Mouse (Mus musculus) heart, embryonic 13.5 days (tissue): ENCODE data around the gene Dapk2. TPM values are rescaled to one million over a fixed set of nuclear protein-coding genes. Genes with fewer than 3 reads are reported as not detected.

ENCODE experiments used
- ATAC-seq: fragments of 200-750 bp; cut with Nextera tagmentation; 2 replicates; pipeline ENCODE4 v1.8.0; 2017; ENCODE audit warnings: moderate TSS enrichment; ENCODE audit not compliant: insufficient number of reproducible peaks, low FRiP score, low TSS enrichment; ENCODE audit errors: extremely low read depth
- H3K27ac ChIP-seq: fragments of 300-500 bp; sonication (generic); replicated peaks from 2 replicates; pipeline ENCODE4 v1.5.1; 2015; ENCODE audit warnings: moderate library complexity, mild to moderate bottlenecking, inconsistent platforms
- H3K27me3 ChIP-seq: fragments of 300-500 bp; sonication (generic); replicated peaks from 2 replicates; pipeline ENCODE4 v1.6.1; 2015; ENCODE audit warnings: mild to moderate bottlenecking, inconsistent platforms
- H3K36me3 ChIP-seq: fragments of 300-500 bp; sonication (generic); 2 replicates; pipeline ENCODE4 v1.6.1; 2015; ENCODE audit warnings: mild to moderate bottlenecking, inconsistent platforms
- H3K4me1 ChIP-seq: fragments of 300-500 bp; sonication (generic); 2 replicates; pipeline ENCODE4 v1.6.1; 2015; ENCODE audit warnings: inconsistent platforms
- H3K4me2 ChIP-seq: fragments of 300-500 bp; sonication (generic); 2 replicates; pipeline ENCODE4 v1.6.1; 2015; ENCODE audit warnings: inconsistent platforms, mild to moderate bottlenecking, moderate library complexity
- H3K4me3 ChIP-seq: fragments of 300-500 bp; sonication (generic); 2 replicates; pipeline ENCODE4 v1.5.1; 2015; ENCODE audit warnings: moderate library complexity, mild to moderate bottlenecking, inconsistent platforms
- H3K9ac ChIP-seq: fragments of 300-500 bp; sonication (generic); 2 replicates; pipeline ENCODE4 v1.6.1; 2015; ENCODE audit warnings: inconsistent platforms, mild to moderate bottlenecking, moderate library complexity
- H3K9me3 ChIP-seq: fragments of 300-500 bp; sonication (generic); 2 replicates; pipeline ENCODE4 v1.6.1; 2016; ENCODE audit warnings: inconsistent platforms
- WGBS: fragments of 180-500 bp; shearing (Covaris S2); methylation state at CpG from one replicate; pipeline ENCODE4 v1.1.7; 2015; ENCODE audit warnings: mixed read lengths; 5-methylcytosine and 5-hydroxymethylcytosine counted together
- polyA plus RNA-seq: library from polyadenylated mRNA; unstranded; fragments of >200 nt; fragmentation: Nextera tagmentation; extraction: Ambion mirVana; gene quantifications from 2 replicates; pipeline ENCODE4 v1.2.1, GENCODE M21; 2015

Gene Dapk2
- polyA plus RNA-seq, 1 experiment from 2014 or later = 4.5 TPM

DNA sequence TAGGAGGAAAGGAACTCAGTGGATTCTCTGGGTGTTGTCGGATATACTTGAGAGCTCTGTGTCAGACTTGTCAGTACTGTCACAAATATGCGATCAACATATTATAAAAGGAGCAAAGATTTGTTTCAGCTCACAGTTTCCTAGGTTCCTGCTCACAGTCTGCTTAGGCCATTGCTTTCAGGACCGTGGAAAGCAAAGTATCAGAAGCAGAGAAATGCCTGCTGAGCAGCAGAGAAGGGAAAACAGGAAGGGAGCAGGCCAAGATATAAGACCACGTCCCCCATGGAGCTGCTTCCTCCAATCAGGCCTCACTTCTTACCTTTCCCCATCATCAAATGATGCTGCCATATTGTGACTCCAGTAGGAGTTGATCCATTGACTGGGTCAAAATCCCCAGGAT, 140.8 kb downstream of the Dapk2 start:
- no peak overlapping the region for H3K4me2 ChIP-seq
- WGBS = 74% methylated on average over 4 of the region's 4 CpGs

DNA sequence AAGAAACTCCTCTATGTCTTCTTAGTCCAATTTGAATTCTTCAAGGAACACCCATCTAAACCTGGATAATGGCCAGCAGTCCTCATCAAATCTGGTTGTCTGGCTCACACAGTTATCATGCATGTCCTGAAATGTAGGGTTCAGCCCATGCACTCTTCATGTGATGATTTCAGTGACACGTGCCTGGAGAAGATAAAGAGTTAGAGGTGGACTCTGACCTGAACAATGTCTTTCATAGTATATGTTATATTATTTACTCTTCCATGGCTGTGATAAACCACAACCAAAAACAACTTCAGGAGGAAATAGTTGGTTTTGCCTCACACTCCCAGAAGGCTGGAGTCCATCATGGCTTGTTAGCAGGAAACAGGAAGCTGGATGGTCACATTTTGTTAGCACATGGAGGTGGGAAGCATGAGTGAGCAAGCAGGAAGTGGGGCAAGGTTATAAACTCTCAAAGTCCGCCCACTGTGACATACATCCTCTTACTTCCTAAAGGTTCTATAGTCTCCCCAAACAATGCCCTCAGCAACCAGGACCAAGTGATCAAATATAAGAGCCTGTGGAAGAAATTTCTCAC, 142.5 kb downstream of the Dapk2 start:
- 69% methylated on average over 2 of the region's 2 CpGs for WGBS
- Histone ChIP-seq H3K4me2 (no peak overlapping the region), H3K9ac (no peak overlapping the region), H3K36me3 (no peaks in the 10 kb centered on the region), H3K9me3 (peaks cover 6% of the 10 kb centered on the region), H3K27me3 (peaks cover 2% of the 10 kb centered on the region; the same call in 1 of the 2 replicates), H3K27ac (no peak overlapping the region), H3K4me1 (peaks cover 10% of the 10 kb centered on the region), H3K4me3 (no peak overlapping the region)
- ATAC-seq = no peak

More for the DNA sequence above, 140.8 kb downstream of the Dapk2 start:
- Histone ChIP-seq H3K4me1 (peaks cover 20% of the 10 kb centered on the region), H3K36me3 (no peaks in the 10 kb centered on the region), H3K27ac (no peak overlapping the region), H3K9me3 (peaks cover 6% of the 10 kb centered on the region), H3K4me3 (no peak overlapping the region), H3K27me3 (no peaks in the 10 kb centered on the region), H3K9ac (no peak overlapping the region)
- no peak for ATAC-seq

DNA sequence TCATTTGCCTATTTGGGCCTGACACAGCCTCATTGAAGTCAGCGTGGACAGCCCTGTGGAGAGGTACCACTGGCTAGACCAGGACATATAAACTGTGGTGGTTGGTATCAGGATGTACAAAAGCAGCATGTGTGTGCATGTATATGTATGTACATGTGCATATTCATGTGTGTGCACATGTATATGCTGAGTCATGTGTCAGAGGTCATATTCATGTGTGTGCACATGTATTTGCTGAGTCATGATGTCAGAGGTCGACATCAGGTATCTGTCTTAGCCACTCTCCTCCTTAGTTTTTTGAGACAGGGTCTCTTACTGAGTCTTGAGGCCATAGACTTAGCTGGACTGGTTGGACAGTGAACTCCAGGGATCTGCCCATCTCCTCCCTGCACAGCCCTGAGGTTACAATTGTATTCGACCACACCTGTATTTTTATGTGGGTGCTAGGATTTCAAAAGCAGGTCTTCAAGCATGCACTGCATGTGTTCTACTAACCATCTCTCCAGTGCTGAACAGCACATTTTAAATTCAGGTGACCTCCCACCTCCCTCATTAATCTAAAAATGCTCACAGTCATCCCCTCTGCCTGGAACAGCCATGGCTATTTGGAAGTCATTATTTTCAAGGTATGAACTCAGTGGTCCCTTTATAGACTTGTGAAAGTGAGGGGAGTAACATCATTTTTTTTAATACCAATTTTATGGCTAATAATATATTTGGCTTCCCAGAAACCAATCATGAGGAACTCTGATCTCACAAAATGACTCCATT, 146.5 kb downstream of the Dapk2 start:
- Histone ChIP-seq H3K9ac (no peak overlapping the region), H3K4me1 (peaks cover 10% of the 10 kb centered on the region; the same call in 1 of the 2 replicates), H3K4me3 (peak overlapping the region; percentile 42; the same call in 1 of the 2 replicates), H3K9me3 (no peaks in the 10 kb centered on the region), H3K36me3 (no peaks in the 10 kb centered on the region), H3K27ac (no peak overlapping the region), H3K4me2 (peak overlapping the region; percentile 68), H3K27me3 (peaks cover 4% of the 10 kb centered on the region; the same call in 1 of the 2 replicates)
- ATAC-seq = no peak
- WGBS = 84% methylated on average over 3 of the region's 3 CpGs

DNA sequence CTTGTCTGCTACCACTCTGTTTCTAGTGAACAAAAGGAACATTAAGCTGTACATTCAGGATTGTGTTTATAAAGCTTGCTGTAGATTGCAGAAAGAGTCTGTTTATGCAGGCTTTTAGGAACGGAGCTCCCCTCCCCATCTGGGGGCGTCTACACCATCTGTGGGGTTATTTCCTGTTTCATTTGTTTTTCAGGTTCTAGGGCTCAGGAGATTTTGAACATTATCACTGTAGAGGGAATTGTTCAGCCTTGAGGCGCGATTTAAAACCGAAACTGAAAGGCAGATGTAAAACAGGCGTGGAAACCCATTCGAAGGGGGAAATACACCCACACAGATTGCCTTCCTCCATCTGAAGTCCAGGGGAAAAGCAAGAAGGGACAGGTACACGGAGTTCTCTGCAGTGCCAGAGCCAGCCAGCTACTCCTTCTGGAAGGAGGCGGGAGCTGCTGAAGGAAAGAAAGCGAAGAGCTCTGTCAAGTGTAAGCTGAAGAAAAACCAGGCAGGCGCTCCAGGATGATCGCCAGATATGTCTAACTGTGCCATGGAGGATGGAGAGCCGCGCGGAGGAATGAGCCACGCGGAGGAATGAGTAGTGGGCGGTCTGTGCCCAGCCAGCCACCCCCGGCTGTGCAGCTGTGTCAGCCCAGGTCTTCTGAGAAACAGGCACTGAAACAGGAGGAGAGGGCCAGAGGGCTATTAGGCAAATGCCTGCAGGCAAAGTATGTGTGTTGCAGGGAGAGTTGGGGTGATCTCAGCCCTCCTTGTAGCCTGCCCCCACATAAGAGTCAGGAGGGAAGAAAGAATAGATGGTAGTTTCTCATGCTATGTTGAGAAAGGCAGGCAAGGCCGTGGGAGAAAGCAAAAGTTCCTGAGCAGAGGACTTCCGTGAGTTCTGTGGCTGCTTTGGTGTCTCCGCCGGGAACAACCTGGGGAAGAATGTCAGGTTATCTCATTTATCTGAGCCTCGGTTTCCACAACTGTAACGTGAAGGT, 147.4 kb downstream of the Dapk2 start:
- 37% methylated on average over 25 of the region's 25 CpGs for WGBS
- peak overlapping the region; percentile 33; the same call in 1 of the 2 replicates for H3K9ac ChIP-seq

DNA sequence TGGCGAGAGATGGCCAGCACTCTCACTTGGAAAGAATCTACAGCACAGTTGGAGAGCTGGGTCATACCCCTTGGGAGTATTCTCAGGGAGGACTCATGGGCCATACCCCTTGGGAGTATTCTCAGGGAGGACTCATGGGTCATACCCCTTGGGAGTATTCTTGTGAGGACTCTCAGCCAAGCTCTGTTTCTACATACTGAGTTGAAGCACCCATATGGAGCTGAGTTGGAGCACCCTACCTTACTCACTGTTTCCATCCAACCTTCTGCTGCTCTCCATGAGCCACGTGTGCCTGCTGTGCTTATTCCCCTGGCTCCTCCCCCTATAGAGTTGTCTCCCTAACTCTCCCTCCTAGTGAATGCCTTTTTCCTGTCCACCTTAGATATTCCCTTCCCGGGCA, 148.4 kb downstream of the Dapk2 start:
- no peak for ATAC-seq
- Histone ChIP-seq H3K9ac (no peak overlapping the region), H3K4me1 (peaks cover 10% of the 10 kb centered on the region; the same call in 1 of the 2 replicates), H3K4me2 (no peak overlapping the region), H3K36me3 (no peaks in the 10 kb centered on the region), H3K9me3 (no peaks in the 10 kb centered on the region), H3K27ac (no peak overlapping the region), H3K4me3 (no peak overlapping the region), H3K27me3 (peaks cover 4% of the 10 kb centered on the region; the same call in 1 of the 2 replicates)
- 74% methylated on average over 3 of the region's 3 CpGs for WGBS

More for the DNA sequence above, 147.4 kb downstream of the Dapk2 start:
- Histone ChIP-seq H3K27ac (no peak overlapping the region), H3K27me3 (peaks cover 4% of the 10 kb centered on the region; the same call in 1 of the 2 replicates), H3K4me3 (peak overlapping the region; percentile 42), H3K36me3 (no peaks in the 10 kb centered on the region), H3K4me2 (peak overlapping the region; percentile 68), H3K9me3 (no peaks in the 10 kb centered on the region), H3K4me1 (peaks cover 10% of the 10 kb centered on the region; the same call in 1 of the 2 replicates)
- ATAC-seq = no peak

DNA sequence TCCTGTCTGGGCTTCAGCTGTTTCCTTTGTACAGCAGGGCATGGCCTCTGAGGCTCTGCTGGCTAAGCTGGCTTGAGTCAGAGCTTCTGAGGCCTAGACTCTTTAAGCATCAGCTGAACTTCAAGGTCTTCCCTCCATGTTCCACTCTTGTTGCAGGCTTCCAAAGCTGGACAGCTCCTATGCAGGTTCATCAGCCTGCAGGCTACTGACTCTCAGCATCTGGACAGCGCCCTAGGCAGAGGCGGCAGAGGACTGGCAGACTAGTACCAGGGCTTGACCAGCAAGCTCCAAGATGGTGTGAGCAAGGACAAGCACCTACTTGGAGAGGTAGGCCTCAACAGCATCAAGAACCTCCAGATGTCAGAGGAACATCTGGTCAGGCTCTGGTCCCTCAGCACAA, 149.3 kb downstream of the Dapk2 start:
- Histone ChIP-seq H3K27me3 (peaks cover 4% of the 10 kb centered on the region; the same call in 1 of the 2 replicates), H3K9me3 (no peaks in the 10 kb centered on the region), H3K4me1 (peaks cover 10% of the 10 kb centered on the region; the same call in 1 of the 2 replicates), H3K27ac (no peak overlapping the region), H3K4me2 (no peak overlapping the region), H3K36me3 (no peaks in the 10 kb centered on the region), H3K9ac (no peak overlapping the region), H3K4me3 (no peak overlapping the region)
- no peak for ATAC-seq
- WGBS = 12% methylated on average over 2 of the region's 2 CpGs

DNA sequence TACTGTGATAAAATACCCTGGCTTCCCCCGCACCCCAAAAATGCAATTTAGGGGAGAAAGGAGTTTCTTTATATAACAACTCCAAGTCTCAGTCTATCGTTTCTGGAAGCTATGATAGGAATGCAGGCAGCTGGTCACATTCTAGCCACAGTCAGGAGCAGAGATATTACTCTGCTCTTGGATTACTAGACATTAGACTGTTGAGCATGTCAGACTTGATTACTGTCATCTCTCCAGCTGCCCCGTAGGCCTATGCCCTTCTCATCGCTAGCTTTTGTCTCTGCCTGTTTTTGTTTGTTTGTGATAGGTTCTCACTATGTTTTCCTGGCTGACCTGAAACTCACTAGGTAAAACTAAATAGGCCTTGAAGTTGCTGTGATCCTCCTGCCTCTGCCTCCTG, 150.7 kb downstream of the Dapk2 start:
- Histone ChIP-seq H3K4me3 (no peak overlapping the region), H3K4me2 (no peak overlapping the region), H3K4me1 (peaks cover 10% of the 10 kb centered on the region; the same call in 1 of the 2 replicates), H3K27ac (no peak overlapping the region), H3K27me3 (peaks cover 4% of the 10 kb centered on the region; the same call in 1 of the 2 replicates), H3K36me3 (no peaks in the 10 kb centered on the region), H3K9ac (no peak overlapping the region), H3K9me3 (no peaks in the 10 kb centered on the region)
- 57% methylated on average over 4 of the region's 4 CpGs for WGBS
- ATAC-seq = no peak

DNA sequence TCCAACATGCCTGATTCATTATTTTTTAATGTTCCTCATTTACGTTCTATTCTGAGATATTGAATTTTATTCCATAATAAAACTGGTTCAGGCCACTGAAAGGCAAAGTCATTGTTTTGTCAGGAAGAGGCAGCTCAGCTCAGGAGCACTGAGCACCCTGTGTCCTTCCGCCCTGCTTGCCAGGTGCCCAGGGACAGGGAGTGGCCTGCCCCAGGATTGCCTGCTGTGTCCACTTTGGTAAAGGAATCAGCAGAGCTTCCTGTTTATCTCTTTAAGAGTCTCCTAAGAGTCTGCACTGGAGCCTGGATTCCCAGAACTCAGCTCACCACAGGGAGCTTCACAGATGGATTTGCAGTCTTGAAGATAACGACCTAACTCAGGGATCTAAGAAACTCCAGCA, 153.4 kb downstream of the Dapk2 start:
- H3K27ac ChIP-seq = no peak overlapping the region
- no peak overlapping the region for H3K9ac ChIP-seq
- no peaks in the 10 kb centered on the region for H3K36me3 ChIP-seq
- no peaks in the 10 kb centered on the region for H3K9me3 ChIP-seq
- 29% methylated on average over 3 of the region's 3 CpGs for WGBS
- H3K27me3 ChIP-seq = no peaks in the 10 kb centered on the region
- H3K4me2 ChIP-seq = no peak overlapping the region
- H3K4me3 ChIP-seq = no peak overlapping the region
- no peak for ATAC-seq
- H3K4me1 ChIP-seq = no peaks in the 10 kb centered on the region

DNA sequence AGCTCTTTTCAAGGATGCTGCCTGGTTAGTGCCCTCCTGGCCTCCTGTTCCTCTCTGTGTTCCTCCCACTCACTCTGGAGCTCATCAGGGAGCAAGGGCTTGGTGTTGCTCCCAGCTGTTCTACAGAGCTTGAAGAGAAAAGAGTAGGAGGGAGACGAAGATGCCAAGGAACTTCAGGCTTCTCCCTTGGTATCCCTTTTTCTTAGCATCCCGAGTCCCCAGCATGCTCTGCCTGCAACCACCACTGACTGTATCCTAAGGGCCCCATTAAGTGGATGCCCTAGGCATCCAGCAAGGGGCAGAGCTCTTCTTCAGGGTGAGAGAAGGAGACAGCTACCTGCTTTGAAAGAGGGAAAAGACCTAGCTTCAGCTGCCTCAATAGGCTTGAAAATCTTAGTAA, 158.6 kb downstream of the Dapk2 start:
- Histone ChIP-seq H3K4me2 (no peak overlapping the region), H3K4me3 (no peak overlapping the region), H3K9ac (no peak overlapping the region), H3K27ac (no peak overlapping the region), H3K36me3 (no peaks in the 10 kb centered on the region), H3K4me1 (no peaks in the 10 kb centered on the region), H3K27me3 (no peaks in the 10 kb centered on the region), H3K9me3 (no peaks in the 10 kb centered on the region)
- no peak for ATAC-seq
- WGBS = 59% methylated on average over 2 of the region's 2 CpGs
